Mouse (Mus musculus) liver, embryonic 12.5 days (tissue): ENCODE measurements around the gene Fgb. TPM values are rescaled to one million over a fixed set of nuclear protein-coding genes. Genes with fewer than 3 reads are reported as not detected.

Source experiments
- ATAC-seq: fragments of 200-750 bp; cut with Nextera tagmentation; 2 replicates; pipeline ENCODE4 v1.8.0; 2017; ENCODE audit warnings: moderate number of reproducible peaks, mild to moderate bottlenecking, moderate library complexity
- H3K27ac ChIP-seq: fragments of 300-500 bp; sonication (generic); 2 replicates; pipeline ENCODE4 v1.5.1; 2016; ENCODE audit warnings: mild to moderate bottlenecking
- H3K27me3 ChIP-seq: fragments of 300-500 bp; sonication (generic); replicated peaks from 2 replicates; pipeline ENCODE4 v1.6.1; 2016; ENCODE audit warnings: mild to moderate bottlenecking, moderate library complexity
- H3K36me3 ChIP-seq: fragments of 300-500 bp; sonication (generic); 2 replicates; pipeline ENCODE4 v1.6.1; 2016; ENCODE audit warnings: mild to moderate bottlenecking, moderate library complexity
- H3K4me1 ChIP-seq: fragments of 300-500 bp; sonication (generic); 2 replicates; pipeline ENCODE4 v1.6.1; 2016
- H3K4me2 ChIP-seq: fragments of 300-500 bp; sonication (generic); 2 replicates; pipeline ENCODE4 v1.6.1; 2016; ENCODE audit warnings: mild to moderate bottlenecking, moderate library complexity
- H3K4me3 ChIP-seq: fragments of 300-500 bp; sonication (generic); 2 replicates; pipeline ENCODE4 v1.5.1; 2016; ENCODE audit warnings: mild to moderate bottlenecking, moderate library complexity
- H3K9ac ChIP-seq: fragments of 300-500 bp; sonication (generic); 2 replicates; pipeline ENCODE4 v1.6.1; 2016; ENCODE audit warnings: mild to moderate bottlenecking, moderate library complexity
- H3K9me3 ChIP-seq: fragments of 300-500 bp; sonication (generic); replicated peaks from 2 replicates; pipeline ENCODE4 v1.6.1; 2016; ENCODE audit warnings: mild to moderate bottlenecking, moderate library complexity
- WGBS: fragments of 180-500 bp; shearing (Covaris S2); methylation state at CpG from one replicate; pipeline ENCODE4 v1.1.7; 2016; ENCODE audit not compliant: insufficient replicate concordance; 5-methylcytosine and 5-hydroxymethylcytosine counted together
- polyA plus RNA-seq: library from polyadenylated mRNA; unstranded; fragments of >200 nt; fragmentation: Nextera tagmentation; extraction: Ambion mirVana; gene quantifications from 2 replicates; pipeline ENCODE4 v1.2.1, GENCODE M21; 2016

Gene Fgb
- polyA plus RNA-seq, 1 experiment from 2014 or later, result 139 TPM

- Histone ChIP-seq H3K9me3 (no peaks in the 10 kb centered on the region), H3K4me2 (peak within 1 kb of the TSS; percentile 20), H3K4me1 (no peaks in the 10 kb centered on the region), H3K4me3 (peak within 1 kb of the TSS; percentile 39), H3K9ac (no peak within 1 kb of the TSS), H3K27me3 (no peaks in the 10 kb centered on the region), H3K27ac (peak within 1 kb of the TSS; percentile 45; the same call in 1 of the 2 replicates), H3K36me3 (no peaks in the 10 kb centered on the region)
- WGBS, result 51% methylated on average over 9 of the region's 9 CpGs
- ATAC-seq, result peak; percentile 70; the same call in 1 of the 2 replicates
Observed at GRCm38 (mm10) chr3:83025475-83026301, 24.0 kb downstream of the Fgb start, which contains the start of gene Fga. Gene Fga (plus strand): TSS chr3:83026076.

DNA sequence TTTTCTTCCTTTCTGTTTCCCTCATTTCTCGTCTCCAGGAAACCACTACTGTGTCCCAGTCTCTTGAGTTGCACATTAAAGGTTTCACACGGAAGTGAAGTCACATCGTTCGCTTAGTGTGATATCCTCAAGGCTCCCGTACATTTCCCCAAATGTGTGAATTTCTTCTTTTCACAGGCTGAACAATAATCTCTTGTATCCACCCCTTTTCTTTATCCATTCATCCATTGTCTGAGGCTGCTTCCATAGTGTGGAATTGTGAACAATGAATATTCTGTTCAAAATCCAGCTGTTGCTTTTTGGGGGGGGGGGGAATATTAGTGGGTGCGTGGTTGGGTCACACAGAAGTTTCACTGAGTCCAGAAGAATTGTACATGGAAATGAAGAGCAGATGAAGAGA is 24.6 kb downstream of the Fgb start:
- Histone ChIP-seq H3K36me3 (no peaks in the 10 kb centered on the region), H3K4me3 (no peak overlapping the region), H3K9me3 (no peaks in the 10 kb centered on the region), H3K9ac (no peak overlapping the region), H3K27ac (no peak overlapping the region), H3K4me1 (no peaks in the 10 kb centered on the region), H3K4me2 (no peak overlapping the region), H3K27me3 (no peaks in the 10 kb centered on the region)
- 70% methylated on average over 6 of the region's 6 CpGs for WGBS
- no peak for ATAC-seq

DNA sequence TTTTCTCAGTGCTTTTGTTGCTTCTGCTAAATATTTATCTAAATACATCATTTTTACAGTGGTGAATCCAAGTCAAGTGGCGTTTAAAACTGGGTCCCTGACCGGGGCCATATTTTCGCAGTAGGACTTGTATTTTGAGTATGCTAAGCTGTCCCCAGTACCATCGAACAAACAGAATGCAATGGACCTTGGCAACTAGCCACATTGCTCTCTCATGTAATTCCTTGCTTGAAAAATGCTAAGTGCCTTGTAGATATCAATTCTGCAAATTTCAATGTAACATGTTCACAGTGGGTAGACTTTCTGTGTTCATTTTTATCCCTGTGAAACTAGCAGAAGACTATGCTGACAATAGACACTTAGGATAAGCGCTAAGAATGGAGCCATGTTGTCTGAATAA is 28.5 kb downstream of the Fgb start:
- Histone ChIP-seq H3K27me3 (no peaks in the 10 kb centered on the region), H3K4me3 (no peak overlapping the region), H3K27ac (no peak overlapping the region), H3K36me3 (no peaks in the 10 kb centered on the region), H3K4me2 (no peak overlapping the region), H3K4me1 (no peaks in the 10 kb centered on the region), H3K9ac (no peak overlapping the region), H3K9me3 (no peaks in the 10 kb centered on the region)
- 76% methylated on average over 5 of the region's 5 CpGs for WGBS
- ATAC-seq, result no peak

DNA sequence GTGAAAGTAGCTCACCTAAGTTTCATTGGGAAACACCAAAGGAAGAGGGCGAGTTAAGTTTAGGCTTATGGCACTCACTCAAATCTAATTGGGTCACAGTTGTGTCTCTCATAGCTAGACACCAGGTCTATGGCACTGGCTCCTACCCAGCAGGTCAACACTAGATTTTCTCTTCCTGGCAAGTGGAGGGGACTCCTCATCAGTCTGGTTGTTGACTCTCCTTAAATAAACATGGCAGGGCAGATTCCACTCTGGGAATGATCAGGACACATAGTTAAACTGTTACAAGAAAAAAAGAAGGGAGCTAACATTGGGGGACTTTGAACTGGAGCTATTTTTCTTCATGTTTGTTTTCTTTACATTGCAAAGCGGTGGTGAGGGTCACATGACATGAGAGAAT is 29.3 kb downstream of the Fgb start:
- Histone ChIP-seq H3K9me3 (no peaks in the 10 kb centered on the region), H3K27me3 (no peaks in the 10 kb centered on the region), H3K36me3 (no peaks in the 10 kb centered on the region), H3K4me3 (no peak overlapping the region), H3K27ac (peak overlapping the region; percentile 51; the same call in 1 of the 2 replicates), H3K4me2 (no peak overlapping the region), H3K9ac (no peak overlapping the region), H3K4me1 (no peaks in the 10 kb centered on the region)
- WGBS, result 55% methylated on average over 2 of the region's 2 CpGs
- peak; percentile 73 for ATAC-seq

DNA sequence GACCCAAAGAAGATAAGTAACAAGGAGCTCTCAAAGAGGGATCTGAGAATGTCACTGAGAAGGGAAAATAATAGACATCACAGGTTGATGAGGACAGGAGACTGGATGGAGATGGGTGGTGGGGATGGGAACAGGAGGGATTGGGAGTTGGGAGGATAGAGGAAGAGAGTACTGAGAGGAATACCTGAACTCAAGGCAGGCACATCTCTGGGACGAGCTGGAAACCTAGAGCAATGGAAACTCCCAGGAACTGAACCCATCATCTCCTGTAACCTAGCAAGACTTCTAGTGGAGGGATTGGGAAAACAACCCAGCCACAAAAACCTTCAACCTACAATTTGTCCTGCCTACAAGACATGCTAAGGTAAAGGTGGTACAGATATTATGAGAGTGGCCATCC is 33.4 kb downstream of the Fgb start:
- WGBS, result 53% methylated on average over 1 of the region's 1 CpGs
- ATAC-seq, result no peak
- H3K27me3 ChIP-seq, result no peaks in the 10 kb centered on the region

GRCm38 (mm10) chr3:83013951-83014350 is 35.7 kb downstream of the Fgb start:
- Histone ChIP-seq H3K4me1 (no peaks in the 10 kb centered on the region), H3K36me3 (peaks cover 4% of the 10 kb centered on the region; the same call in 1 of the 2 replicates), H3K27me3 (no peaks in the 10 kb centered on the region), H3K27ac (no peak overlapping the region), H3K4me3 (no peak overlapping the region), H3K9me3 (no peaks in the 10 kb centered on the region), H3K4me2 (no peak overlapping the region), H3K9ac (no peak overlapping the region)
- WGBS, result 72% methylated on average over 10 of the region's 10 CpGs
- ATAC-seq, result no peak

More for the DNA sequence above, 33.4 kb downstream of the Fgb start:
- no peak overlapping the region for H3K27ac ChIP-seq
- peaks cover 4% of the 10 kb centered on the region; the same call in 1 of the 2 replicates for H3K36me3 ChIP-seq
- H3K4me1 ChIP-seq, result no peaks in the 10 kb centered on the region
- H3K4me3 ChIP-seq, result no peak overlapping the region
- H3K4me2 ChIP-seq, result no peak overlapping the region
- no peaks in the 10 kb centered on the region for H3K9me3 ChIP-seq
- no peak overlapping the region for H3K9ac ChIP-seq

- Histone ChIP-seq H3K36me3 (peaks cover 4% of the 10 kb centered on the region; the same call in 1 of the 2 replicates), H3K27me3 (no peaks in the 10 kb centered on the region), H3K9ac (no peak overlapping the region), H3K27ac (no peak overlapping the region), H3K9me3 (no peaks in the 10 kb centered on the region), H3K4me3 (no peak overlapping the region), H3K4me2 (no peak overlapping the region), H3K4me1 (no peaks in the 10 kb centered on the region)
- ATAC-seq, result no peak
- 81% methylated on average over 19 of the region's 19 CpGs for WGBS
Observed at GRCm38 (mm10) chr3:83012636-83013035, 37.0 kb downstream of the Fgb start.

GRCm38 (mm10) chr3:83011565-83011964 is 38.1 kb downstream of the Fgb start:
- Histone ChIP-seq H3K4me2 (no peak overlapping the region), H3K27ac (no peak overlapping the region)
- 74% methylated on average over 4 of the region's 4 CpGs for WGBS

DNA sequence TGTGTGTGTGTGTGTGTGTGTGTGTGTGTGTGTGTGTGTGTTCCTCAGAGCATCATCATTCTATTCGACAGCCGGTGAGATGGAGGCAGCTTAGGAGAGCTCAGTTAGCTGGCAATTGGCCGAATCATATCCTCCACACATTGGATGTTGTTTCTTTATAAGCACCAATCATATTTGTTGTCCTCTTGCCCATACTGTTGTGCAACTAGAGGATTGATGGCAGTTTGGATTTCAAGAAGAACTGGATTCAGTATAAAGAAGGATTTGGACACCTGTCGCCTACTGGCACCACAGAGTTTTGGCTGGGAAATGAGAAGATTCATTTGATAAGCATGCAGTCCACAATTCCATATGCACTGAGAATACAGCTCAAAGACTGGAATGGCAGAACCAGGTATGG is 38.5 kb downstream of the Fgb start:
- peak overlapping the region; percentile 23; the same call in 1 of the 2 replicates for H3K4me2 ChIP-seq
- 74% methylated on average over 4 of the region's 4 CpGs for WGBS
- H3K9ac ChIP-seq, result no peak overlapping the region
- H3K9me3 ChIP-seq, result no peaks in the 10 kb centered on the region
- no peak overlapping the region for H3K4me3 ChIP-seq
- peaks cover 4% of the 10 kb centered on the region; the same call in 1 of the 2 replicates for H3K36me3 ChIP-seq
- no peak overlapping the region for H3K27ac ChIP-seq
- H3K4me1 ChIP-seq, result no peaks in the 10 kb centered on the region
- no peaks in the 10 kb centered on the region for H3K27me3 ChIP-seq
- no peak for ATAC-seq

More at GRCm38 (mm10) chr3:83011565-83011964, 38.1 kb downstream of the Fgb start:
- Histone ChIP-seq H3K9me3 (no peaks in the 10 kb centered on the region), H3K9ac (no peak overlapping the region), H3K4me3 (no peak overlapping the region), H3K4me1 (no peaks in the 10 kb centered on the region), H3K36me3 (peaks cover 4% of the 10 kb centered on the region; the same call in 1 of the 2 replicates), H3K27me3 (no peaks in the 10 kb centered on the region)
- no peak for ATAC-seq

DNA sequence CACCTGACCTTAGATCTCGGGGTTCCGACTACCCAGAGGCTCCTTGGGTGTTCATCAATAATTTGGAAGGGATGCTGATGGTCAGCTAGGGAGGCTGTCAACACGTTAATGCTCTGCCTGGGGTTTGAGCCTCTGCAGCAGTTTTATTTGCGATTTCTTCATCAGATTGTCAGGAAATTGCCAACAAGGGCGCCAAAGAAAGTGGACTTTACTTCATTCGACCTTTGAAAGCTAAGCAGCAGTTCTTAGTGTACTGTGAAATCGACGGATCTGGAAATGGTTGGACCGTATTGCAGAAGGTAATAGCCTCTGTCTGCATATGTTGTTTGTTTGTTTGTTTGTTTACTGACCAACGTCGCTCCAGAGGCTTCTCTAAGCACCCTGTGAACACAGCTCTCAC is 39.4 kb downstream of the Fgb start:
- H3K9me3 ChIP-seq, result no peaks in the 10 kb centered on the region
- H3K4me1 ChIP-seq, result no peaks in the 10 kb centered on the region
- peak overlapping the region; percentile 12; the same call in 1 of the 2 replicates for H3K9ac ChIP-seq
- no peak for ATAC-seq
- peak overlapping the region; percentile 23 for H3K4me2 ChIP-seq
- H3K27ac ChIP-seq, result no peak overlapping the region
- no peaks in the 10 kb centered on the region for H3K27me3 ChIP-seq
- H3K4me3 ChIP-seq, result peak overlapping the region; percentile 2; the same call in 1 of the 2 replicates
- peaks cover 4% of the 10 kb centered on the region; the same call in 1 of the 2 replicates for H3K36me3 ChIP-seq
- 58% methylated on average over 11 of the region's 11 CpGs for WGBS

DNA sequence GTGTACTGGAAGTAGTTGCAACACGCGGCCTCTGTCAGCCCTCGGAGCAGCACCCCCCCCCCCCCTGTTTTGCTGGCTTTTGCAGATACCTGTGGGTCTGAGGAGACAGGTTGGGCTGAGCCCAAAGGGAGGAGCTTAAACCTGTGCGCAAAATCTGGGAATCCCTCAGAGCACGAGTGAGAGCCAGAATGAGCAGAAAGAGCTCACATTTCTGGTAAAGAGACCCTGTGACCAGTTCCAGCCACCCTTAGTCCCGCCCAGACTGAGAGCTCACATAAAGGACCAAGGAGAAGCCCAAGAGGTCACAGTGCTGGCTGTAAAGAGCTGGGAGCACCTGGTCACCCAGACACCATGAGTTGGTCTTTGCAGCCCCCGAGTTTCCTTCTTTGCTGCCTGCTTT is 42.1 kb downstream of the Fgb start, which contains the start of gene Fgg:
TSS of gene Fgg (plus strand) at position 168 of the 400 bp plus-strand sequence.
- 0 out of 2 replicates have a peak within 1 kb of the TSS, but pooled peaks have one; percentile 42 for H3K27ac ChIP-seq
- ATAC-seq, result peak; percentile 73
- no peaks in the 10 kb centered on the region for H3K27me3 ChIP-seq
- peak within 1 kb of the TSS; percentile 42 for H3K4me2 ChIP-seq
- H3K9me3 ChIP-seq, result no peaks in the 10 kb centered on the region
- H3K9ac ChIP-seq, result no peak within 1 kb of the TSS
- peak within 1 kb of the TSS; percentile 13 for H3K4me3 ChIP-seq
- H3K4me1 ChIP-seq, result no peaks in the 10 kb centered on the region
- peaks cover 4% of the 10 kb centered on the region; the same call in 1 of the 2 replicates for H3K36me3 ChIP-seq
- 30% methylated on average over 7 of the region's 7 CpGs for WGBS

GRCm38 (mm10) chr3:83004801-83005200 is 44.9 kb downstream of the Fgb start:
- Histone ChIP-seq H3K36me3 (no peaks in the 10 kb centered on the region), H3K27me3 (no peaks in the 10 kb centered on the region), H3K4me3 (no peak overlapping the region), H3K27ac (no peak overlapping the region), H3K9ac (no peak overlapping the region), H3K9me3 (no peaks in the 10 kb centered on the region), H3K4me1 (no peaks in the 10 kb centered on the region), H3K4me2 (no peak overlapping the region)
- 78% methylated on average over 7 of the region's 7 CpGs for WGBS
- ATAC-seq, result no peak
